Mouse (Mus musculus) lung, adult 18-20 months (tissue): ENCODE results near the gene Utp18.
A peak's percentile ranks its signal among the peaks of the same experiment; 100 is the strongest.
"Not testable (repeated sequence)": the region's sequence is repeated elsewhere in the genome, so short reads cannot be mapped to it uniquely, and the experiment has no call there.

Source experiments
- DNase-seq, 2 experiments: peaks; one replicate each; pipeline ENCODE4 v3.0.0; 2022; ENCODE audit warnings: mixed read lengths in 2 of 2

Utp18 gene

GRCm38 (mm10) chr11:93885572-93886410 is at the start of gene Utp18, which contains the start of gene Mbtd1:
TSS of gene Utp18 (minus strand) at chr11:93885766.
TSS of gene Mbtd1 (plus strand) at chr11:93885852.
- peak; percentile 98 to 99 for DNase-seq

GRCm38 (mm10) chr11:93929106-93929505 is 43.5 kb upstream of the Utp18 start:
- DNase-seq, result no peak

GRCm38 (mm10) chr11:93915019-93915418 is 29.5 kb upstream of the Utp18 start:
- DNase-seq, result not testable (repeated sequence)

- DNase-seq, result no peak
Observed at GRCm38 (mm10) chr11:93911603-93912002, 26.0 kb upstream of the Utp18 start.

- no peak for DNase-seq
Observed at GRCm38 (mm10) chr11:93908829-93909228, 23.3 kb upstream of the Utp18 start.

- no peak for DNase-seq
Observed at GRCm38 (mm10) chr11:93907839-93908238, 22.3 kb upstream of the Utp18 start.

- DNase-seq, result no peak
Observed at GRCm38 (mm10) chr11:93906834-93907233, 21.3 kb upstream of the Utp18 start.

GRCm38 (mm10) chr11:93897732-93898131 is 12.2 kb upstream of the Utp18 start:
- DNase-seq, result no peak

GRCm38 (mm10) chr11:93887080-93887447 is 1.5 kb upstream of the Utp18 start:
- peak in 1 of 2 experiments; percentile 4 for DNase-seq

- peak; percentile 7 to 13 for DNase-seq
Observed at GRCm38 (mm10) chr11:93886411-93887079, 979 bp upstream of the Utp18 start.

- peak; percentile 66 to 67 for DNase-seq
Observed at GRCm38 (mm10) chr11:93884901-93885571, 530 bp downstream of the Utp18 start.

GRCm38 (mm10) chr11:93884068-93884467 is 1.5 kb downstream of the Utp18 start:
- no peak for DNase-seq

GRCm38 (mm10) chr11:93862638-93863037 is 22.9 kb downstream of the Utp18 start:
- DNase-seq, result no peak

GRCm38 (mm10) chr11:93862045-93862623 is 23.4 kb downstream of the Utp18 start:
- no peak for DNase-seq

- DNase-seq, result no peak
Observed at GRCm38 (mm10) chr11:93861193-93861592, 24.4 kb downstream of the Utp18 start.

GRCm38 (mm10) chr11:93860540-93861172 is 24.9 kb downstream of the Utp18 start:
- no peak for DNase-seq

- DNase-seq, result peak; percentile 54 to 59
Observed at GRCm38 (mm10) chr11:93856284-93856955, 29.1 kb downstream of the Utp18 start.

- no peak for DNase-seq
Observed at GRCm38 (mm10) chr11:93852546-93852945, 33.0 kb downstream of the Utp18 start.

- DNase-seq, result no peak
Observed at GRCm38 (mm10) chr11:93847342-93847741, 38.2 kb downstream of the Utp18 start.

- no peak for DNase-seq
Observed at GRCm38 (mm10) chr11:93835800-93836199, 49.8 kb downstream of the Utp18 start.

GRCm38 (mm10) chr11:93829971-93830370 is 55.6 kb downstream of the Utp18 start:
- DNase-seq, result no peak

GRCm38 (mm10) chr11:93829327-93829679 is 56.3 kb downstream of the Utp18 start:
- DNase-seq, result no peak
